Mouse (Mus musculus) right cerebral cortex, postnatal 25 days (tissue): ENCODE measurements around the gene Btbd35f16.
"Not testable (repeated sequence)": the region's sequence is repeated elsewhere in the genome, so short reads cannot be mapped to it uniquely, and the experiment has no call there.

Source experiments
- DNase-seq: peaks from one replicate; pipeline ENCODE4 v3.0.0; 2022

Gene Btbd35f16

GRCm38 (mm10) chrX:3956902-3957301 lies at the start of gene Btbd35f16:
Gene Btbd35f16 (minus strand): TSS chrX:3957002.
- not testable (repeated sequence) for DNase-seq
